Mouse (Mus musculus) embryonic fibroblast, embryonic 13.5 days (primary cell): ENCODE results near the gene Susd5.

ENCODE experiments used
- CTCF ChIP-seq: IDR thresholded peaks from 2 replicates; pipeline ENCODE4 v1.5.1; 2011; ENCODE audit warnings: mild to moderate bottlenecking, control low read depth, low read length, moderate library complexity, borderline replicate concordance; ENCODE audit not compliant: insufficient read depth
- POLR2A ChIP-seq: IDR thresholded peaks from 2 replicates; pipeline ENCODE4 v1.6.1; 2011; ENCODE audit warnings: low read depth, mild to moderate bottlenecking, control low read depth, low read length, moderate library complexity

GRCm38 (mm10) chr9:114111161-114111560 is 54.2 kb downstream of the Susd5 start:
- TF ChIP-seq CTCF = no peak
- no peak for TF ChIP-seq POLR2A
